Mouse (Mus musculus): ENCODE measurements at regions not wholly inside any gene's neighbourhood (a gene's known extent, or its start where the extent isn't known, plus 50 kb on each side); places are given as distances from the start of the nearest gene placed in this dataset.

DNA sequence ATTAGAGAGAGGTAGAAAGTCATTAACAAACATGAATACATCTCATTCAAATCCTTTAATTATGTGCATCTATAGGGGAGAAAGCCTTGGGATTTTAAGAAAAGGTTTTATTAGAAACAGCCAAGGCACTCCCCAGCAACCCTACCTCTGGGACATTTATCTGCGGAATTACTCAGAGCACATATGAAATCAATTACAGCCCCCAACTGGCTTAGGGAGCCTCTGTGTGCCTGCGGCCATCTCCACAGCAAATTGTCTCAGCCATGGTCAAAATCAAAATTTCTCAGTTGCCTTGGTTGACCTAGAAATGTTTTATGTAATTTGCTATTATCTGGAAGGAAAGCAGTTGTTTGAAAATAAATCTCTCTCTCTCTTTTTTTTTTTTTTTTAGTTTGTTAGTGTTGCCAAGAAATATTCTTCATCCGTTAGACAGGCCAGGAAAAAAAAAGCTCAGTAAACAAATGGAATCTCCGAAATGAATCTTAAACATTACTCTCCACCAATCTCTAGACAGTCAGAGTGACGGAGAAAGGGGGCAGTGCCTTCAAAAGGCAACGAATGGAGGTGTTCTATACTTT is 110.0 kb upstream of the Lpar1 start:
- TF ChIP-seq EP300 (IDR thresholded peaks at IDR 0.05; ENCODE audit: insufficient read depth, low read depth, low read length) = no peak
- TF ChIP-seq POLR2A (IDR thresholded peaks at IDR 0.05; ENCODE audit: insufficient read depth, low read length) = no peak
- TF ChIP-seq CTCF (IDR thresholded peaks at IDR 0.05; ENCODE audit: low read depth, low read length) = no peak

Measured in ES-Bruce4 (cell line).